Mouse (Mus musculus) left cerebral cortex, postnatal 36 days (tissue): ENCODE data around the gene Zfp971. TPM values are rescaled to one million over a fixed set of nuclear protein-coding genes. Genes with fewer than 3 reads are reported as not detected.
"Not testable (repeated sequence)": the region's sequence is repeated elsewhere in the genome, so short reads cannot be mapped to it uniquely, and the experiment has no call there.

Experiments used
- DNase-seq, 2 experiments: peaks; one replicate each; pipeline ENCODE4 v3.0.0; 2021 to 2022; ENCODE audit warnings: low spot score in 2 of 2, mixed read lengths in 1 of 2
- intact Hi-C: fragments of 180-260 bp; cut with DNase I; formaldehyde crosslinking; loops from one replicate; pipeline ENCODE4 v1.15.1; 2025
- total RNA-seq, 2 experiments: library from RNA; stranded (reverse); gene quantifications; 2 replicates each; pipeline ENCODE4 v1.2.3; 2021

The Zfp971 gene
- 10 to 100 TPM; 19.6 to 22.0 TPM for total RNA-seq

DNA sequence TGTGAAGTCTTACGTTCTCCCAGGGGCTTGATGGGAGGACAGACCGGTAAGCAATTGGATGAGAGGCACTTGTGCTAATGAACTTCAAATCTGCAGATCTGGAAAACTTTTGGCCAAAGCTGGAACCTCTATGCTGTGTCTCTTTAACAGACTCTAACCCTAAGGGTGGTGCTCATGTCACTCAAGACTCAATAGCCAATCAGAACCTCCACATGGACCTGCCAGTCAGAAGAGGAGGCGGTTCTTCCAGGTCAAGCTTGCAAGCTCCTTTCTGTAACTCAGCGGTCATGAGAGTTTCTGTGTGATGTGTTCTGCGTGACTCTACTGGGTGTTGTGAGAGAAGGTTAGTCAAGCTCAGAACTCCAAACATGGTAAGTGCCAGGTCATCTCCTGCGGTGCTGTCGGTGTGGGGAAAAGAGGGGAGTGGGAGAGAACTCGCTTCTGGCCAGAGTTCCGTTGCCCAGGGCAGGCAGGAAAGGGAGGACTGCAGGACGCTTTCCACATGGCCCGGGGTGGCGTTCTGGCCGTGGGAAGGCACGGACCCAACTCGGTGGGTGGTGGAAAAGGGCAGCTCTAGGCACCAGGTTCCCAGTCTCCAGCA lies at the start of gene Zfp971:
TSS of gene Zfp971 (plus strand) at position 274 of the 601 bp plus-strand sequence.
- intact Hi-C loops = not testable (repeated sequence)
- peak; percentile 37 to 52 for DNase-seq

DNA sequence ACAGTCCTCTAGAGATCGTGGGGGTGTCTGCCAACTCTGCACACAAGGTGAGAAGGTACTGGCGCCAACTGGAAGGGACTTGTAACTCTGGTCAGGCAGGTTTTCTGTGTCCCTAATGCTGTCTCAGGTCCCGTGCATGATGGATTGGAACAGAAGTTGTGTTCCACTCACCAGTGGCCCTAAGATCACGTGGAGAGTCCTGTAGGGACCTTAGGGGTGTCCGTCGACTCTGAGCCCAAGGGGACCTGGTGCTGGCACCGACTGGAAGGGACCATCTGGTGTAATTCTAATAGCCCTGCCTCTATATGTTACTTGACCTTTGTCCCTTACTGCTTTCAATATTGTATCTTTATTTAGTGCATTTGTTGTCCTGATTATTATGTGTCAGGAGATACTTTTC lies 48.3 kb upstream of the Zfp971 start:
- intact Hi-C loops, DNase-seq: not testable (repeated sequence)

DNA sequence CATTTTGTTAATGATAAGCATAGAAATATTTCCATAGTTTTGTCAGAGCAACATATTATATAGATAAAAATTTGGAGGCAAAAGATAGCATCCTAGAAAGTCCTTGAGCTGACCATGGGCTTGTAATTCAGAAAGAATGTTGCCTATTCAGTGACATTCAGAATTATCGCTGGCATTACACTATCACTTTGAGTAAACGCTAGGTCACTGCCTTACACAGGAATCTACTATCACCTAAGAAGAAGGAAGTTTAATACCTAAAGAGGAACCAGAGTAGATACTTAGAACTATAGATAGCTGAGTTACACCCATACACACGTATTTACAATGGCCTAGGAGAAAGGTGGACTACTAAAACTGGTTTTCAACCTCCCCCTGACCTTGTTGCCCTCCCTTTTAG lies 3.6 kb upstream of the Zfp971 start:
- DNase-seq, intact Hi-C loops: not testable (repeated sequence)

DNA sequence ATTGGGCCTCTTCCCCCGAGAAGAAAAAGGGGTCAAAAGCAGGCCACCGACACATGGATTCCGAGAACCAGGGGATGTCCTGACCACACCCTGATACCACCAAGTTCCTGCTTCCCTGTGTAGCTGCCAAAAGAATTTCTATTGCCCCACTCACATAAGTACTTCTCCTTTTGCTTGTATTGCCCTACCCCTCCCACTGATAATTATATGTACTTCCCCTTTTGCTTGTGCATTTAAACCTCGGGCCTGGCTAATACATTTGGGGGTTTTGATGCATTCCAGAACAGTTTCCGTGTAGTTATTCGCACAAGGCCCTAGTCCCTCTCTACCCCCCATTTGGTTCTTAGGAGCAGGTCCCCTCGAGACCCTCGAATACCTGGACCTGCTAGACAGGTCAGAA lies 2.3 kb upstream of the Zfp971 start:
- DNase-seq, intact Hi-C loops: not testable (repeated sequence)

DNA sequence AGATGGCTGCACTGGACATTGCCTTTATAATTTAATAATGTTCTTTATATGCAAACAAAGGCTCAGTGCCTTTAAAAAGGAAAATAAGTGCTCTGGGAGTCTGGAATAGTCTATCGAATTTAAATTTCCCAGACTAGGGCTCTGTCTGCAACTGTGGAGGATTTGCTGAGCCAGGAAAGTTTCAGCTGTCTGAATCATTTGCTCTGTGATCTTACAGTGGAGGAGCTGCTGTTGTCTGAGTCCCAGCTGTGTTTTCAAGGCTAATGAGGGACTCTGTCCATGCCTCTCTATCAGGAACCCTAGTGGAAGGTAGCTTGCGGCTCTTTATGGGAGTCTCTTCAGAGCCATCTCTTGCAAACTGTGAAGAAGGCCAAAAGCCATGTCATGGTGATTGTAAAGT lies 777 bp downstream of the Zfp971 start:
- DNase-seq, intact Hi-C loops: not testable (repeated sequence)

DNA sequence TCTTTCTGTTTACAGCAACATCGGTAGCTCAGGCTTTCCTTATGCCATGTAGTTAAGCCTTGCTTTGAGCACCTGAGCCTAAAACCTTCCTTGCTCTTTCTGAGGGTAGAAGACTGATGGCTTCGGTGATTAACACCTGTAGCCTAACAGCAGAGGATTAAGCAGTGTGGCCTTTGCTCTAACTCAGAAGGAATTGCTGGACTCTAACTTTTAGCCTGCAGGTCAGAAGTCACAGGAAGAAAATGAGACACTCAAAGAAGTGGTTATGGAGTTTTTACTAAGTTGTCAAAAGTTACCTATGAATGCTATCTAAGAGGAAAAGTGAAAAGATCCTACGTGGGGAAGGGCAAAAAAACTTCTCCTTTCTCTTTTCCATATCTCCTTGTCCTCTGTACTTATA lies 4.5 kb downstream of the Zfp971 start:
- DNase-seq, intact Hi-C loops: not testable (repeated sequence)

DNA sequence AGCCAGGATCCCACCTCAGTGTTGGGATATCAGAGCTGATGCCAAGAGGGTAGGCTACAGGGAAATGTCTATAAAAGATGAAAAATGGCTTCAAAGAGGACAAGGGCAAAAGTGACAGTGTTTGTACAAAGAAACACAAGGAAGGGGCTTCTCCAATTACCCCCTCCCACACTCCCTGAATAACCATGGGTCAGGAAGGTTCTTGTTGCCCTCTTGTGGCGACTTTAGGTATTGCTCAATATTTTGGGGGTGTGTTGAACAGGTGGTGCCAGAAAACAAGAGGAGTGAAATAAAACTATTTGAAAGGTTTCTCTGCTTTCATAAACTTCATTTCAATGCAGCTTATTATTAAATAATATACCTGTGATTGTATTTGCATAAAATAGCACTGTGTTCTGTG lies 35.1 kb downstream of the Zfp971 start:
- no peak for DNase-seq

DNA sequence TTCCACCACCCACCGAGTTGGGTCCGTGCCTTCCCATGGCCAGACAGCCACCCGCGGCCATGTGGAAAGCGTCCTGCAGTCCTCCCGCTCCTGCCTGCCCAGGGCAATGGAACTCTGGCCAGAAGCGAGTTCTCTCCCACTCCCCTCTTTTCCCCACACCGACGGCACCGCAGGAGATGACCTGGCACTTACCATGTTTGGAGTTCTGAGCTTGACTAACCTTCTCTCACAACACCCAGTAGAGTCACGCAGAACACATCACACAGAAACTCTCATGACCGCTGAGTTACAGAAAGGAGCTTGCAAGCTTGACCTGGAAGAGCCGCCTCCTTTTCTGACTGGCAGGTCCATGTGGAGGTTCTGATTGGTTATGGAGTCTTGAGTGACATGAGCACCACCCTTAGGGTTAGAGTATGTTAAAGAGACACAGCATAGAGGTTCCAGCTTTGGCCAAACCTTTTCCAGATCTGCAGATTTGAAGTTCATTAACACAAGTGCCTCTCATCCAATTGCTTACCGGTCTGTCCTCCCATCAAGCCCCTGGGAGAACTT lies 55.2 kb downstream of the Zfp971 start, which contains the start of gene Zfp931:
TSS of gene Zfp931 (minus strand) at position 311 of the 552 bp plus-strand sequence.
- DNase-seq, intact Hi-C loops: not testable (repeated sequence)

More for the DNA sequence above, 35.1 kb downstream of the Zfp971 start:
- intact Hi-C loops = no loop called here

Other genes with a start within 250 kb of the Zfp971 start
- gene Gm14325, start 182.9 kb upstream of the Zfp971 start, total RNA-seq = 100 to 1,000 TPM; 109 to 131 TPM
- 1 to 10 TPM; 5.3 to 6.4 TPM for gene Gm14327, start 126.2 kb upstream of the Zfp971 start, total RNA-seq
- 1 to 10 TPM in 1 of 2 experiments, under 1 TPM in 1; 0.84 to 1.1 TPM for gene Zfp972, start 97.7 kb upstream of the Zfp971 start, total RNA-seq
- gene Gm14326, start 66.0 kb upstream of the Zfp971 start, total RNA-seq = 10 to 100 TPM; 48.8 to 50.2 TPM
- gene Zfp931, start 55.2 kb downstream of the Zfp971 start, total RNA-seq = 10 to 100 TPM; 18.6 to 24.1 TPM
- 100 to 1,000 TPM; 163 to 164 TPM for gene Phactr3, start 95.7 kb downstream of the Zfp971 start, total RNA-seq